Mouse (Mus musculus): ENCODE measurements around the gene Lrrk2. TPM values are rescaled to one million over a fixed set of nuclear protein-coding genes. Genes with fewer than 3 reads are reported as not detected.
A peak's percentile ranks its signal among the peaks of the same experiment; 100 is the strongest.

Gene Lrrk2
- 10.4 TPM in 2 replicates for polyA plus RNA-seq (2012; rRNA removed)

DNA sequence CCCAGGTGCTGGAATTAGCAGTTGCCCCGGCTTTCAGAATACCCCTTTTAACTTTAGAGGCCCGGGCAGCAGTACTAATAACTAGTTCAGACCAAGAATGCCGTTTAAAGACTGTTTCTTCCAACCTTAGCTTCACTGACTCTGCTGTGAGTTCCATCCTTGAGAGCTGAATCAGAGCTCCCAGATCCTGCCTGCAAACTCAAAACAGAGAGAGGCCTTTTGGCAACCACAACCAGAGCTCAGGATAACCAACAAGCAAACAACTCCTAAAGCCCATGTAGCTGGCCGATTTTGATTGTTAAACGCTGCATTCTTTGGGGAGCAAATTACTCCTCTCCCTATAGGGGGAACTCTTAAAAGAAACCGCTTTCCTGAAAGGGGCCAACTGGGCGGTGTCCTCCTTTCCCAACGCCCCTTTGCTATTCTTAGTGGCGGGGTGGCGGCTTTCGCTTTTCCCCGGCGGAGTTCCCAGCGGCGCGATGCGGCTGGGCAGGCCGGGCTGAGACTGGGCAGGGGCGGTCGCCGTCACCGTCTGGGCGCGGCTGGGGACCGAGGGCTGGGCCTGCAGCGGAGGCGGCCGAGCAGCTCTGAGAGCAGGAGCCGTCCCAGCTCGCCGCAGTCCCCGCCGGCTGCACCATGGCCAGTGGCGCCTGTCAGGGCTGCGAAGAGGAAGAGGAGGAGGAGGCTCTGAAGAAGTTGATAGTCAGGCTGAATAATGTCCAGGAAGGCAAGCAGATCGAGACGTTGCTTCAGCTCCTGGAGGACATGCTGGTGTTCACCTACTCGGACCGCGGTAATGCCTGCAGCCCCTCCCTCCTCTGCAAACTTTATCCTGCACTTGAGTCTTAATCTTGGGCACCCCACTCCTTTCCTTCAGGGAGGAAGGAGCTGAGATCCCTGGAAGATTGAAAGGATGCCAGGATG lies at the start of gene Lrrk2:
TSS of gene Lrrk2 (plus strand) at position 531 of the 924 bp plus-strand sequence.
- peak; percentile 80 for DNase-seq (ENCODE audit: low spot score)

DNA sequence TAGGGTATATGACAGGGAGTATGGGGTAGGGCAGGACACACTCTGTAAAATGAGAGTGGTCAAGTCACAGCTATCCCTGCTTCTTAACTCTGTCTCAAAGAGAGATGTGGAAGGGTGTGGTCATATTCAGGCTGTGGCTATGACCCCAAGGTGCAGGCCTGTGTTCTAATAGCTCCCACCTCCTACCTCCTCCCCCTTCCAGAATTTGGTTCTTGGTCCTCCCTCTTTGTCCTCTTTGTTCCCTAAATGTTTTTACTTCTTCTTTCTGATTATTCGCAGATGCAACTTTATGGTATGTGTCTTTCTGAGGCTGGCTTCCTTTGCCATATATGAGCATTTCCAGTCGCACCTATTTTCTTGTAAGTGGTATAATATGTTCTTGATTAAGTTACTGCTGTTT lies 48.5 kb upstream of the Lrrk2 start:
- no peak for DNase-seq (ENCODE audit: low spot score)

DNA sequence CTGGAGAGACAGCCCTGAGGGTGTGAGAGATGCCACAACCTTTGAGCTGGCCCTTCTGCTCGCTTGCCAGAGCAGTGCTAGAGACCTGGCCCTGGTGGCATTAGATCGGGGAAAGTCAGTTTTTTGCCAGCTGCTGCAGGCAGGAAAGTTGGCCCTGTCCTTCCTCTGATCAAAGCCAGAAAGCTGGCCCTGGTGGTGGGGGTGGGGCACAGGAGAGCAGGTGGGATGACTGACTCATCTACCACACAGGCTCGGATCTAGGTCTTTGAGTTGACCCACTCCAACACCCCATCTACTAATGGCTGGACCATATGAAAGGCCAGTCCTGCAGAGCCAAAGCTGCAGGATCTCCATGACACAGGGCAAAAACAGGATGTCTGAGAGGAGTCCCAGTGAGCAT lies 43.8 kb upstream of the Lrrk2 start:
- no peak for DNase-seq (ENCODE audit: low spot score)

GRCm38 (mm10) chr15:91632473-91632872 lies 40.5 kb upstream of the Lrrk2 start:
- no peak for DNase-seq (ENCODE audit: low spot score)

DNA sequence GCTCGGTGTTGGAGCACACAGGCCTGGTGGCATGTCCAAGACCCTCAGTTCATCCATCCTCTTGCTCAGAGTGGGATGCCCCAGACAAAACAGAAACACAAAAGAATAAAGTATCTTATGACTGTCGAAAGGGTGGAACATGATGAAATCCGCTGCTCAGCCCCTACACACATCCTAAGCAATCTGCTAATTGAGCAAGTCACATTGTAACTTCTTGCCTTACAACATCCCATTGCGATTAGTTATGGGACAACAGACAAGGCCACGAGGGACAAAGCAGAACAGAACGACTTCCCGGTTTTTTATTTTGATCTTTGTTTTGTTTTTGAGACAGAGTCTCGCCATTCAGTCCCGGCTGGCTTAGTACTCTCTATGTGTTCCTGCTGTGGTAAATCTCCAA lies 39.9 kb upstream of the Lrrk2 start:
- DNase-seq (ENCODE audit: low spot score) = no peak

GRCm38 (mm10) chr15:91633806-91634205 lies 39.2 kb upstream of the Lrrk2 start:
- DNase-seq (ENCODE audit: low spot score) = no peak

GRCm38 (mm10) chr15:91634236-91634635 lies 38.7 kb upstream of the Lrrk2 start:
- DNase-seq (ENCODE audit: low spot score) = no peak

GRCm38 (mm10) chr15:91641631-91642030 lies 31.3 kb upstream of the Lrrk2 start:
- no peak for DNase-seq (ENCODE audit: low spot score)

DNA sequence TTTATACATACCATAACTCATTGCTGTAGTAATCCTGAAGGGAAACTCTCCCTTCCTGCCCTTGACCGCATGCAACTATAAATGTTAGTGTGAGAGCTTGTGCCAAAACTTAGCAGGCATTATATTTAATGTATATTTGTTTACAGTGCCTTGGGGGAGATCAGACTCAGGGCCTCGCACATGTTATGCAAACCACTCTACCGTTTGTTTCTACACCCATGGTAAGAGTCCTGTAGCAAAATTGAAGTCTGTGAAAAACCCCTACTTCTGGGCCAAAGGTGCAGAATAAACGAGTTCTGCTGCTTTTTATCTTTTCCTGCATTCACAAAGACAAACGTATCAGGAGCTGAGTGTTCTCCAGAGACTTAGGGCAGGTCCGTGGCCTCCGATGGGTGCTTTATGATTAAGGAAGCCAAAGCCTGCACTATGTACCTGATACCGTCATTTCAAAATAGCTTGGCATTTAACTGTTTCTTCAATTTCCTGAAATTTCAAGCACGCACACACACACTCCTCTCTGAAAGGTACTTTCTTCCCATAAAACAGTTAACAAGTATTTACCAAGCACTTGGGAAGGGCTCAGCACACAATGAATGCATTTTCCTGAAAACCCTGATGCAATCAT lies 30.2 kb upstream of the Lrrk2 start:
- DNase-seq (ENCODE audit: low spot score) = no peak

DNA sequence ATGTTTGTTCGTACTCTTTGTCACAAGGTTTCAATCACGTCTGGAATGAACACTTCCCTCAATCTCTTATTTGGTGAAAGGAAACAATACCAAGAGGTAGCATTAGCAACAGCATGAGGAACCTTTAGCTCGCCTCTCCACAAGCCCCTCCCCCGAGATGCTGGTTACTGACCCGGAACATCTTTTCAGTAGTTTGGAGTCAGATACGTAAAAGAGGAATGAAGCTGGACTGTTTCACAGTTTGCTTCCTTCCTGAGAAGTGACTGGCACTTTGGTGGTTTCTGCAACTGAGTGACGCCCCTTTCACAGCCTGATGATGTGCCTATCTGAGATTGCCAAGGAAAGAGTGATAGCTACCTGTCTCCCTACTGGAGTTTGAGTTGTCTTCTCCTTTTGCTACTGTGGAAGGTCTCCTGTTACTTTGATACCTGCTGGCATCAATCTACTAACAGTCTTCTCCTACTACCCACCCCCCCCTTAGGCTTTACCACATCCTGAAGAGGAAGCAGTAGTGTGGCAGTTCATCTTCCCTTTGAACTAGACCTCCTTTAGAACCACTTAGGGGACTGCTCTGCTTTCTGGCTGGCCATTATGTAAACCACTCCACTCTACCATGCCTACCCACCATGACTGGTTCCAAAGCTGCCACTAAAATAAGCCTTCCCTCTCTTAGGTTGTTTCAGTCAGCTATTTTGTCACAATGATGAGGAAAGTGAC lies 29.2 kb upstream of the Lrrk2 start:
- DNase-seq (ENCODE audit: low spot score) = no peak

DNA sequence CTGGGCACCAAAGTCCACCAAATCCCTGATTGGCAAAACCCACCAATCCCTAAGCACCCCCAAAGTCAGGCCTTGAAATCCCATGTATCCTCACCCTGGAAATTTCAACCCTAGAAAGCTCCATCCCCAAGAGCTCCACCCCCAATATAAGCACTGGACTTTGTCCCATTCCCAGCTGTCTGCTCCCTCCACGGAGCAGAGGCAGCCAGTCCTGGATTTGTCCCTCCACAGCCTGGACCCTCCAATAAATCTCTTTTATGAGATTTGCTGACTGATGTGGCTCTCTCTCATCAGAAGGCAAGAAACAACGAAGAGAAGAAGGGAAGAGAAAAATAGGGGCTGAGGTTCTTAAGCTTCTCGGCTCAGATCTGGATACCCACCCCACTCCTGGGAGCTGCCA lies 22.7 kb upstream of the Lrrk2 start:
- no peak for DNase-seq (ENCODE audit: low spot score)

DNA sequence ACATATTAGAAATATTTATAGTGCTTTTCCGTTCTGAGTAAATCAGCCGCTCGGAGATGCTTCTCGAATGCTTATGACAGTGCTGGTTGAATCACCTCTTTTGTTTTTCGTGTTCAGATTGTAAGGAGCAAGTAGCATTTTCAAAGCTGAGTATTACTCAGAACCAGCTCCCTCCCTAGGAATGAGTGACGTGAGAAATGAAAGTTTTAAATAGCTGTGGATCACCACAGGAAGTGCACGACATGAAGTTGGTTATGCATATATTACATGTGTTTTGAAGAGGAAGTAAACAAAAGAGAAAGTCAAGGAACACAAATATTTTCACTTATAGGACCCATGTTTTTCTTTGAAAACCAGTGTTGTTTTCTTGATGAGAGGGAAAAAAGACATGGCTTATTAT lies 21.5 kb upstream of the Lrrk2 start:
- DNase-seq (ENCODE audit: low spot score) = no peak

DNA sequence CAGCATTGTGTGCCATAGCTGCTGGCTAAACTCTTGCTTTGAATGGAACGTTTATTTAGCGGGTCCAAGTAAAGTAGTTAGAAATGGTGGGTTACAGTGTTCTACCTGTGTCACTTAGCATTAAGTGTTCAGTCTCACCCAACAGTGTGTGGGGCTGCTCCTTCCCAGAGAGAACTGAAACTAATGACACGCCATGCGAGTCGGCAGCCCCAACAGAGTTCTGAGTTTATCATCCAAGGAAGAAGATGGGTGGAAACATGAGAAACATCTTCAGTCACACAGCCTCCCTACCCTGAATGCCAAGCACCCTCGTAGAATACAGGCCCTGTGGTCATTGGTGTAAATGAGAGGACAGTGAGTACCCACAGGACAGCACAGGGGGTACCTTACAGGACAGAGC lies 14.7 kb upstream of the Lrrk2 start:
- no peak for DNase-seq (ENCODE audit: low spot score)

- no peak for DNase-seq (ENCODE audit: low spot score)
Observed at GRCm38 (mm10) chr15:91660277-91661078, 12.5 kb upstream of the Lrrk2 start.

DNA sequence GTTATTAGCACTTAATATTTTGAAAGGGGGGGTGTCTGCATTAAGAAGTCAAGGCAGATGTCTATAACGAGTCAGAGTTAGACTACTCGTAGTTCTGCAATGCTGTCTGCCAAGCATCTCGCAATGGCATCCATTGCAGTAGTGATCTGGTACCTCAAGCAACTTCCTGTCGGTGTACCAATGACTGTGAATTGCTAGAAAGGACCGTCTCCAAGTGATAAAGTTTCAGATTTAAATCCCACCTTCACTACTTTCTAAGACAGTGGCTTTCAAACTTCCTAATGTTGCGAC lies 12.0 kb upstream of the Lrrk2 start:
- no peak for DNase-seq (ENCODE audit: low spot score)

GRCm38 (mm10) chr15:91664586-91665132 lies 8.3 kb upstream of the Lrrk2 start:
- DNase-seq (ENCODE audit: low spot score) = no peak

- no peak for DNase-seq (ENCODE audit: low spot score)
Observed at GRCm38 (mm10) chr15:91665530-91665929, 7.4 kb upstream of the Lrrk2 start.

- DNase-seq (ENCODE audit: low spot score) = no peak
Observed at GRCm38 (mm10) chr15:91671216-91671615, 1.8 kb upstream of the Lrrk2 start.

DNA sequence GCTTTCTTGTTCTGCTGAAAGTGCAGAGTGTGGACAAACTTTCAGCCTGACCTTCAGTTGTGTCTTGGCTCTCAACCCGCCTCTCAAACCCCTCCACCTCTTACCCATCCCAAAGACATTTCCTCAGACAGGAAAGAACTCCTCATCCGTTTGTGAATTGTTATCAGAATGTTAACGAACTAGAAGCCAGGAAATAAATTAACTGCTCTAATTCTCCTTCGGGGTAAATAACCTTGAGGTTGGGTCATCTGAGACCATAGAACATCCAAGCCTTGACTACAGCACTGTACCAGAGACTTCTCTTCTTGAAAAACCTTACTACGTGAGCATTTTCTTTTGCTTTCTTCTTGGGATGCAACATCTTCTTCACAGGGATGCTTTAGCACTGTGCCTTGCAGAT lies 988 bp upstream of the Lrrk2 start:
- DNase-seq (ENCODE audit: low spot score) = no peak

GRCm38 (mm10) chr15:91673569-91673905 lies 562 bp downstream of the Lrrk2 start:
- DNase-seq (ENCODE audit: low spot score) = no peak

DNA sequence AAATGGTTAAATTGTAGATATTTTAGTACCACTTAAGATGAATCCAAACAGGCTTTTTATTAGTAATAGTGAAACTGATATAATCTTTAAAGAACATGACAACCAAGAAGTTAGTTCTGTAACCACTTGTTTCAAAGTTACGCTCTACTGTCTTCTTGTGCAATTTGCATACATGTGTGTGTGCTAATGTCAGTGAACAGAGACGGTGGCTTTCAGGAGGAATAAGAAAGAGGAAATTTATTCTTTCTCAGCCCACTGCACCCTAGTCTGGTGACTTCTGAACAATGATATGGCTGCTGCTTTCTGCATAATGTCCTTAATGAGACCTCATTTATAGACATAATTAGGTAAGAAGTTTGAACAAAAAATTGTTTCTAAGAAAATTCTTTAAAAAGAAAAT lies 7.1 kb downstream of the Lrrk2 start:
- DNase-seq (ENCODE audit: low spot score) = no peak

All from urinary bladder, adult 2 months (tissue).